In the genomic region with DNA sequence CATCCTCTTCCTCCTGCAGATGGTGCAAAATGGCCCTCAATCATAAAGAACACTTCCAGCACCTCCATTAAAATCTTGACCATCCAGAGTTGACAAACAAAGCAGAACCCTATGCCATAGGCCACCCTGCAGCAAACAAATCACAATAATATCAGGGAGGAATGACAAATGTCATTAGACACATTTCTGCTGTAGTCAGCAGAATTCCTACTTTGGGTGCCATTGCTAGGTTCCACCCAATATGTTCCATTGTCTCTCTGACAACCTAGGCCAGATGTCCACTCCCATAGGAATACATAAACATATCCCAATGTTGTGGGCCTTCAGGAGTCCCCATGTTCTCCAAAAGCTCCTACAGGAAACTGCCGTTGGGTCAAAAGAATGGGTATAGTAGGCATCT, we compare ENCODE assay signal across 28 mouse cellular contexts. TPM values are rescaled to one million over a fixed set of nuclear protein-coding genes. Genes with fewer than 3 reads are reported as not detected.
"Had no signal": no experiment of that assay in that cellular context is flagged by ENCODE, and none has a peak within 500 bp of the region (broad histone marks: within the 10 kb centered on the region; RNA-seq: fewer than 3 reads in every experiment).

No protein-coding gene starts in this region.

- H3K4me1 ChIP-seq: embryonic facial prominence, embryonic 12.5 days; embryonic facial prominence, embryonic 13.5 days; embryonic facial prominence, embryonic 15.5 days; forebrain, embryonic 12.5 days; forebrain, embryonic 13.5 days; forebrain, embryonic 15.5 days had no signal

- DNase-seq: cerebellum, adult 9-10 months; cerebellum, adult 9-11 months; cerebellum, postnatal 10 days; cerebellum, postnatal 14 days; cerebellum, postnatal 25 days; cerebellum, postnatal 36 days; embryo, embryonic 11 days; forebrain, postnatal 0 days; gastrocnemius, adult 2 months; gastrocnemius, postnatal 10 days; gastrocnemius, postnatal 14 days; gastrocnemius, postnatal 25 days; gastrocnemius, postnatal 36 days; heart, adult 11 months; heart, adult 18-20 months; heart, adult 2 months had no signal

- H3K27me3 ChIP-seq: embryonic facial prominence, embryonic 12.5 days; embryonic facial prominence, embryonic 13.5 days; embryonic facial prominence, embryonic 15.5 days; forebrain, embryonic 12.5 days; forebrain, embryonic 13.5 days; forebrain, embryonic 15.5 days had no signal

- H3K36me3 ChIP-seq: embryonic facial prominence, embryonic 10.5 days; embryonic facial prominence, embryonic 12.5 days; embryonic facial prominence, embryonic 13.5 days; embryonic facial prominence, embryonic 15.5 days; forebrain, embryonic 10.5 days; forebrain, embryonic 12.5 days; forebrain, embryonic 15.5 days had no signal

- H3K9me3 ChIP-seq: embryonic facial prominence, embryonic 10.5 days; embryonic facial prominence, embryonic 12.5 days; embryonic facial prominence, embryonic 13.5 days; embryonic facial prominence, embryonic 15.5 days; forebrain, embryonic 10.5 days; forebrain, embryonic 12.5 days; forebrain, embryonic 13.5 days; forebrain, embryonic 15.5 days had no signal

- H3K4me2 ChIP-seq: embryonic facial prominence, embryonic 12.5 days; embryonic facial prominence, embryonic 13.5 days; embryonic facial prominence, embryonic 15.5 days; forebrain, embryonic 12.5 days; forebrain, embryonic 13.5 days; forebrain, embryonic 15.5 days had no signal

- H3K27ac ChIP-seq: embryonic facial prominence, embryonic 10.5 days; embryonic facial prominence, embryonic 12.5 days; embryonic facial prominence, embryonic 13.5 days; embryonic facial prominence, embryonic 15.5 days; forebrain, embryonic 10.5 days; forebrain, embryonic 12.5 days; forebrain, embryonic 13.5 days; forebrain, embryonic 15.5 days; gastrocnemius, adult 2 months; heart, adult 2 months had no signal

- H3K4me3 ChIP-seq: embryonic facial prominence, embryonic 10.5 days; embryonic facial prominence, embryonic 12.5 days; embryonic facial prominence, embryonic 13.5 days; embryonic facial prominence, embryonic 15.5 days; erythroblast, embryonic 14.5 days; forebrain, embryonic 10.5 days; forebrain, embryonic 12.5 days; forebrain, embryonic 13.5 days; forebrain, embryonic 15.5 days; gastrocnemius, adult 2 months; heart, adult 2 months had no signal

- H3K9ac ChIP-seq: embryonic facial prominence, embryonic 12.5 days; embryonic facial prominence, embryonic 13.5 days; embryonic facial prominence, embryonic 15.5 days; forebrain, embryonic 12.5 days; forebrain, embryonic 13.5 days; forebrain, embryonic 15.5 days; forebrain, postnatal 0 days had no signal

- ATAC-seq: forebrain, embryonic 13.5 days; forebrain, embryonic 14.5 days; forebrain, embryonic 15.5 days; forebrain, embryonic 16.5 days; forebrain, postnatal 0 days had no signal

RNA-seq across cellular contexts. Expression of a gene that starts 41.1 kb away (rescaled TPM):
- total RNA-seq: granulocyte monocyte progenitor cell, adult 5-6 weeks had no signal
